Mouse (Mus musculus) lung, adult 2 months (tissue): Measurements from ENCODE around the gene Usp21.

Source experiments
- CTCF ChIP-seq: fragments of 200-500 bp; IDR thresholded peaks from 2 replicates; pipeline ENCODE4 v1.5.1; 2011; ENCODE audit warnings: mild to moderate bottlenecking, low read length, control low read depth; ENCODE audit not compliant: insufficient read depth
- POLR2A ChIP-seq: fragments of 200-500 bp; IDR thresholded peaks from 2 replicates; pipeline ENCODE4 v1.6.1; 2011; ENCODE audit warnings: low read depth, mild to moderate bottlenecking, control low read depth, low read length, borderline replicate concordance; ENCODE audit errors: extremely low read depth

DNA sequence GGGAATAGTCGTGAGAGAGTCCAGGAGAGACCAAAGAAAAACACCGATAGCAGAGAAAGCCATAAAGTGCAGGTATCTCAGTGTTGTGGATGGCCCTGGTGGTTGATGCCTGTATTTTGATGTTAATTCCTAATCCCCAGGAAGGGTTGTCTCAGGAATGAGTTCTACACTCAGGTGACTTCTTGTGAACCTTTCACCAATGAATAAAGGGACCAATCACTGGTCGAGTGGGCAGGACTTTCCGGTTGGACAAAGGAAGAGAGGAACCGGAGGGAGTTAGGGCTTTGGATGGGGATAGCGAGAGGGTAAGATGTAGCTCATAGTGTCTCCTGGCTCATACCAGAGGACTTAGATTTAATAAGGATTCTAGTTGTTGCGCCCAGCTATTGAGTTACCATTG lies 32.0 kb upstream of the Usp21 start:
- no peak for TF ChIP-seq CTCF
- no peak for TF ChIP-seq POLR2A
